Mouse (Mus musculus) neural tube, embryonic 13.5 days (tissue): ENCODE results near the gene Ccdc169. TPM values are rescaled to one million over a fixed set of nuclear protein-coding genes. Genes with fewer than 3 reads are reported as not detected.
A peak's percentile ranks its signal among the peaks of the same experiment; 100 is the strongest.

Experiments used
- ATAC-seq: fragments of 200-750 bp; cut with Nextera tagmentation; 2 replicates; pipeline ENCODE4 v1.8.0; 2017; ENCODE audit warnings: low read depth, mild to moderate bottlenecking, moderate TSS enrichment, moderate library complexity
- H3K27ac ChIP-seq: fragments of 300-500 bp; sonication (generic); replicated peaks from 2 replicates; pipeline ENCODE4 v1.5.1; 2015; ENCODE audit warnings: moderate library complexity, mild to moderate bottlenecking, inconsistent platforms
- H3K27me3 ChIP-seq: fragments of 300-500 bp; sonication (generic); 2 replicates; pipeline ENCODE4 v1.6.1; 2015; ENCODE audit warnings: mild to moderate bottlenecking, inconsistent platforms
- H3K36me3 ChIP-seq: fragments of 300-500 bp; sonication (generic); 2 replicates; pipeline ENCODE4 v1.6.1; 2015; ENCODE audit warnings: mild to moderate bottlenecking, inconsistent platforms
- H3K4me1 ChIP-seq: fragments of 300-500 bp; sonication (generic); replicated peaks from 2 replicates; pipeline ENCODE4 v1.6.1; 2015; ENCODE audit warnings: inconsistent platforms
- H3K4me2 ChIP-seq: fragments of 300-500 bp; sonication (generic); 2 replicates; pipeline ENCODE4 v1.6.1; 2015; ENCODE audit warnings: inconsistent platforms, mild to moderate bottlenecking, moderate library complexity
- H3K4me3 ChIP-seq: fragments of 300-500 bp; sonication (generic); 2 replicates; pipeline ENCODE4 v1.5.1; 2015; ENCODE audit warnings: mild to moderate bottlenecking, inconsistent platforms
- H3K9ac ChIP-seq: fragments of 300-500 bp; sonication (generic); 2 replicates; pipeline ENCODE4 v1.6.1; 2015; ENCODE audit warnings: moderate library complexity, mild to moderate bottlenecking, inconsistent platforms
- H3K9me3 ChIP-seq: fragments of 300-500 bp; sonication (generic); 2 replicates; pipeline ENCODE4 v1.6.1; 2016; ENCODE audit warnings: inconsistent platforms
- WGBS: fragments of 180-500 bp; shearing (Covaris S2); methylation state at CpG from one replicate; pipeline ENCODE4 v1.1.7; 2015; 5-methylcytosine and 5-hydroxymethylcytosine counted together
- polyA plus RNA-seq: library from polyadenylated mRNA; unstranded; fragments of >200 nt; fragmentation: Nextera tagmentation; extraction: Ambion mirVana; gene quantifications from 2 replicates; pipeline ENCODE4 v1.2.1, GENCODE M21; 2015

Gene Ccdc169
- polyA plus RNA-seq, 1 experiment from 2014 or later, result not detected

DNA sequence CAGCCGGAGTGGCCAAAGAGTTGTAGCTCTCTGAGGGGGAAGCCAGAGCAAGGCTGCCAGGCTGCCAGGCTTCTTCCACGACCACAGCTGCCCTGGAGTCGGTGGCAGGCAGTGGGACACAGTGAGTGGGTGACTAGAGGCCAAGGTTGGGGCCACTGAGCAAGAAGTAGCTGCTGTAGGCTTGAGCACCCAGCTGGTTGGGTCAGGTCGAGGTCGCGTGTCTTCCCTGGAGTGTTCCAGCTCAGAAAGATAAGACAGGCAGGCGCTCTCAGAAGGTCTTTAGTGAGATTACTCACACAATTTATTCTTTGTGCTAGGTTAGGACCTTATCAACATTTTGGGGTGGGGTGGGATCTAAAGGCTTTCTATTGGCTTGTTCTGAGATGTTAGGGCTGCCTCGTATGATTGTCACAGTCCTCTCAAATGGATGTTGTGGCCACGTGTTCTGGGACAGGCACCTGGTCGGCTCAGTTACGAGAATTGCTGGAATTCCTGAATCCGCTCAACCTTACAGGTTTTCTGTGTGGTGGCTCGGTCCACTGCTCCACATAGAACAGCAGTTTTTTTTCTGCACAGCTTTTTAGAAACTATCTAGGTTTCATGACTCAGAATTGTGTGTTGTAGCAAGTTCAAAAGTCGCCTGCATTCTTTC is 31.6 kb upstream of the Ccdc169 start:
- no peaks in the 10 kb centered on the region for H3K9me3 ChIP-seq
- H3K27me3 ChIP-seq, result no peaks in the 10 kb centered on the region
- H3K4me1 ChIP-seq, result no peaks in the 10 kb centered on the region
- H3K36me3 ChIP-seq, result no peaks in the 10 kb centered on the region
- H3K4me2 ChIP-seq, result no peak overlapping the region
- H3K27ac ChIP-seq, result no peak overlapping the region
- WGBS, result 89% methylated on average over 14 of the region's 14 CpGs
- ATAC-seq, result no peak
- H3K9ac ChIP-seq, result no peak overlapping the region
- H3K4me3 ChIP-seq, result no peak overlapping the region

DNA sequence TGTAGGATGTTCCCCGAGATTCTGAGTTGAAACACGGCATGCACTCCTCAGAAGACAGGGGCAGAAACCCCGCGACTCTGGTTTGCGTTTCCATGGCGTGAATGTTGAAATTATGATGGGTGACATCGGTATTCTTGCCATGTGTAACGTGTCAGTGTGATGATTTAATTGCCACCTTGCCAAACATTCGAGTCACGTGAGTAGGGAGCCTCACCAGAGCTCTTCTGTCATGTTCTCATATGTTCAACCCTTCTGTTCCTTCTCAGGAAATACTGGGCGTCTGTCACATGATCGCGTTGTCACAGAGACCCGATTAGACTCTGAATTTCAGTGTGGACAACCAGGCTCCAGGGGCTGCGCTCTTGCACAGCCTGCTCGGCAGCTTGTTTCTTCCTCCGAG is 31.1 kb upstream of the Ccdc169 start:
- H3K9ac ChIP-seq, result no peak overlapping the region
- 91% methylated on average over 17 of the region's 17 CpGs for WGBS
- H3K4me3 ChIP-seq, result no peak overlapping the region
- no peak overlapping the region for H3K27ac ChIP-seq
- no peaks in the 10 kb centered on the region for H3K36me3 ChIP-seq
- no peaks in the 10 kb centered on the region for H3K4me1 ChIP-seq
- no peaks in the 10 kb centered on the region for H3K9me3 ChIP-seq
- no peaks in the 10 kb centered on the region for H3K27me3 ChIP-seq
- ATAC-seq, result no peak
- H3K4me2 ChIP-seq, result no peak overlapping the region

DNA sequence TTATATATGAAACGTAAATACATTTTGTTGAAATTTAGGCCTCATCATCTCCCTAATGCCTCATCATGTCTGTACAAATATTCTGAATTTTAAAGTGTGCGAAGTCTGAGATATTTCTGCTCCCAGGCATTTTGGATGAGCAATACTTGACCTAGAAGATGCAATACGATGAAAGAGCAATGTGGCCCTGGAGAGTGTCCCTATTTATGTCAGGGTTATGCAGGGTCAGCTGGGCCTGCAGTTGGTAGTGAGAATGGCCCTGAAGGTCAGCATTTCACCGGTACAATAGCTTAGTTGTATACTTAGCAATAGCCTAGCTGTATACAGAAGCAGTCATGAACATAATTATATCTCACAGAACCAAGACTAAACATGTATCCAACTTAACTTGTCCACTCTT is 28.0 kb upstream of the Ccdc169 start:
- 77% methylated on average over 4 of the region's 4 CpGs for WGBS
- no peak overlapping the region for H3K27ac ChIP-seq
- peaks cover 17% of the 10 kb centered on the region for H3K4me1 ChIP-seq
- no peak overlapping the region for H3K4me3 ChIP-seq
- H3K4me2 ChIP-seq, result no peak overlapping the region
- H3K9ac ChIP-seq, result no peak overlapping the region
- no peaks in the 10 kb centered on the region for H3K27me3 ChIP-seq
- ATAC-seq, result no peak
- no peaks in the 10 kb centered on the region for H3K36me3 ChIP-seq
- H3K9me3 ChIP-seq, result no peaks in the 10 kb centered on the region

DNA sequence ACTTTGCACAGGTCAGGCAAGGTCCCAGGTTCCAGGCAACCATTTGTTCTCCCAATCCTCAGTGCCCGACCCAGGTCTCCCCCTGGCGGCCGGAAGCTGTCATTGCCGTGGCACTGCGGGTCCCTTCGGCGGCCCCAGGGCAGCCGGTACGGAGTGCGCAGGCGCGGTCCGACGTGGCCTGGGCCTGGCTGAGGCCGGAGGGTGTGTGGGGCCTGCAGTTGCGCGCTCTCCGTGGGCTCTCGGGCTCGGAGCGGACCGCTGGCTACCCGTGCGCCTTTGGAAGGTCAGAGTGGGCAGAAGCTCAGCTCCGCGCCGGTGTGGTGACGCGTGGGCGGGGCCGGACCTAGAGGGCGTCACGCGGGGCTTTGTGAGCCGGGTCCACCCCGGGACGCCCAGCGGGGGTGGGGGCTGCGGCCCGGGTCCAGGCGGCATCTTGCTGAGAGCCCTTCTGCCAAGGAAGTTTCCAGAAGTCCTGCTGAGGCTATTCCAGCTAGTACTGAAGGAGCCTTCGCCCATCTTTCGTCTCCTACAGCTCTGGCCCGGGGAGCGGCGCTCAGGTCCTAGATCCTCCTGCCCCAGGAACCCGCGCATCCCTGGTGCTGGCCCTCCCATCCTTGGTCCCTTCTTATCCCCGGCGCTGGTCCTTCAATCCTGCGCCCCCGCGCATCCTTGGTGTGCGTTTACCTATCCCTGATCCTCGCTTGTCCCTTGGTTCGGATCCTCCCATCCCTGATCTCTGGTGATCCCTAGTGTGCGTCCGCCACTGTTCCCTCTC is 25.0 kb upstream of the Ccdc169 start, which contains the start of gene Spg20:
Gene Spg20, plus strand, starts transcription at position 174 of the 775 bp plus-strand sequence.
- peak; percentile 97 for ATAC-seq
- H3K36me3 ChIP-seq, result peaks cover 7% of the 10 kb centered on the region
- WGBS, result under 1% methylated on average over 58 of the region's 58 CpGs
- peak within 1 kb of the TSS; percentile 92 for H3K4me3 ChIP-seq
- H3K4me2 ChIP-seq, result peak within 1 kb of the TSS; percentile 81
- H3K27me3 ChIP-seq, result no peaks in the 10 kb centered on the region
- peak within 1 kb of the TSS; percentile 97 for H3K9ac ChIP-seq
- no peaks in the 10 kb centered on the region for H3K9me3 ChIP-seq
- H3K27ac ChIP-seq, result peak within 1 kb of the TSS; percentile 91
- peaks cover 25% of the 10 kb centered on the region for H3K4me1 ChIP-seq

DNA sequence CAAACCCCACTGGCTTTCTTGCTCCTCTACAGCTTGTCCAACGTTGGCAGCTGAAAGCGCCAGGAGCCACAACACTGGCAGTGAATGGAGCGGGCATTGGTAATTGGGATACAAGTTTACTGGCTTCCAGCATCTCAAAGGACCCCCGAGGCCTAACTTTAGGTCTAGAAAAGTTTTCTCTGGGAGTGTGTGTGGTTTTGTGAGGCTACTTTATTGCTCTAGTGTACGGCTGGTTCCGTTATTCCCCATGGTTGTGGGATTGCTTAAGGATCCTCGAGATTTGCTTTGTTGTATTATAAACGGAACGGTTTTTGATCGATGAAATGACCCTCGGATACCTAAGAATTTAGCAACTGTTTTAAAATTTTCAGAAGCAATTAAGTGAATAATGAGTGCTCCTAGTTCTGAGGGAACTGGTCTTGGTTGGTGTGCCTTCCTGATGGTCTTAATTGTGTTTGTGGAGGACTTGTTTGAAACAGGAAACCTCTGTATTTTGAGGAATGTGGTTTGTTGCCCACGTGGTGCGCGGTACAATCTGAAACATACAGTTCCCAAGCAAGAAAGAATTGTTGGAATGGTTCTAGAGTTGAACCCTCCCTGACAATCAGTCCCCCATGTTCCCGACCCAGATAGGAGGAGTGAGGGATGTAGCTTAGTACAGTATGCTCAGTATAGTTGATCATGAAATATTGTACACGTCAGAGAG is 24.3 kb upstream of the Ccdc169 start:
- WGBS, result 42% methylated on average over 16 of the region's 16 CpGs
- ATAC-seq, result no peak
- Histone ChIP-seq H3K27ac (peak overlapping the region; percentile 91), H3K9me3 (no peaks in the 10 kb centered on the region), H3K9ac (peak overlapping the region; percentile 97), H3K4me3 (peak overlapping the region; percentile 92), H3K4me1 (peaks cover 25% of the 10 kb centered on the region), H3K4me2 (peak overlapping the region; percentile 81), H3K36me3 (peaks cover 14% of the 10 kb centered on the region), H3K27me3 (no peaks in the 10 kb centered on the region)

DNA sequence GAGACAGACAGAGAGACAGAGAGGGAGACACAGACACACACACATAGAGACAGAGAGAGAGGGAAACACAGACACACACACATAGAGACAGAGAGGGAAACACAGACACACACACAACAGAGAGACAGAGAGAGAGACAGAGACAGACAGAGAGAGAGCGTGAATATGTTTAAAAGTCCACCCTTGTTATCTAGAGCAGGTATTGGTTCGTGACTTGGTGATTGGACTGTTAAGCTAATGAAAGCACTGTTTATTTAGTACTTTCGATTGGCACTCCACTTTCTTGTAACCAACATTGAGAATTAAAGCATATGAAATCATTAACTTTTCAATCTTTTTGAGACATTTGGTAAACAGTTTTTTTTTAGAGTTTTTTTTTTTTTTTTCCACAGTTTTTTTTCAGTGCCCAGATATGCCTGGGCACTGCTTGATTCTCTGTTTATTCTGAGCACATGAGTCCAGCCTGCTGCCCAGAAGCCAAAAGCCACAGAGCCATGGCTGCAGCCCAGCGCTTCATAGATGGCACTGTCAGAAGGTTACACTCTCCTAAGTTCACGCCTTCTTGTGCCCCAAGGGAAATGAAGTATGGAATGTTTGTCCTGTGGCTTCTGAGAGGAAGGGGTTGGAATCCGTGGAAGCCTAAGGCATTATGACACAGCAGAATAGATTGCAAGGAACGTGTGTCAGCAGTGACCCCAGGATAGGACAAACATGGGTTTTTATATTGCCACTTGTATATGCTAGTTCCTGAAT is 22.6 kb upstream of the Ccdc169 start:
- H3K4me1 ChIP-seq, result peaks cover 25% of the 10 kb centered on the region
- H3K36me3 ChIP-seq, result peaks cover 30% of the 10 kb centered on the region
- no peak for ATAC-seq
- H3K4me3 ChIP-seq, result no peak overlapping the region
- H3K9ac ChIP-seq, result no peak overlapping the region
- 72% methylated on average over 7 of the region's 7 CpGs for WGBS
- no peak overlapping the region for H3K27ac ChIP-seq
- H3K27me3 ChIP-seq, result no peaks in the 10 kb centered on the region
- no peak overlapping the region for H3K4me2 ChIP-seq
- H3K9me3 ChIP-seq, result no peaks in the 10 kb centered on the region

DNA sequence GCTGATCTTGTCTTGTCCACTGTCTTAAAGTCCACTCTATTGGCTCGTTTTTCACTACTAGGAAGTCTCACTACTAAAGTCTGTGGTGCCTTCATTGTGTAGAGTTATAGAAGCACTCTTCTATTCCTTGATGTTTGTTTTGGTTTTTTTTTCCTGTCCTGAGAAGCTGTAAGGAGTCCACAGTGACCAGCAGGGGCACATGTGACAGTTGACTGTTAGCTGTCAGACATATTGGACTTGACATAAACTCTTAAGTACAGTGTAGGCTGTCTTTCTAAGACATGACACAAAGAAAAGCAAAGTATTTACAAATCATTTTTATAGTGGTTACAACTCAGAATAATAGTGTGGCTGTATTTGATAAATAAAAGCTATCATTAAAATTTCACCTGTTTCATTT is 22.1 kb upstream of the Ccdc169 start:
- peaks cover 25% of the 10 kb centered on the region for H3K4me1 ChIP-seq
- peaks cover 33% of the 10 kb centered on the region for H3K36me3 ChIP-seq
- no peak overlapping the region for H3K27ac ChIP-seq
- no peaks in the 10 kb centered on the region for H3K9me3 ChIP-seq
- H3K9ac ChIP-seq, result no peak overlapping the region
- no peak overlapping the region for H3K4me2 ChIP-seq
- H3K27me3 ChIP-seq, result no peaks in the 10 kb centered on the region
- ATAC-seq, result no peak
- H3K4me3 ChIP-seq, result no peak overlapping the region
- 59% methylated on average over 1 of the region's 1 CpGs for WGBS

DNA sequence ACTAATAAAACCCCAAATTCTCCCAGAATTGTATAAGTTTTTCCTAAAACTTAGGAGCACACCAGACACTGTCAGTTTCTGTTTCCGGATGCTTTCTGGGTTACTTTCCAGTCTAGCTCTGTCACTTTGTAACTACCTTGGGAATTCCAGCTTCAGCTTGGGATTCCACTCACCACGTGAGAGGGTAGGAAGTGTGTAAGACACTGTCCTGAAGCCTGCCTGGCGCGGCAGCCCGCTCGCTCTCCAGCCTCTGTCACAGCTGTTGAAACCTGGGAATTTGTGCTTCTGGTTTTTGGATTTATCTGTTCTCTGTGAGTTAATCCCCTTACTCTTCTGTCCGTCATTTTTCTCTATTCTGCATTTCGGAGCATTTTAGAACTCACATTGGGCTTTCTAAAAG is 21.1 kb upstream of the Ccdc169 start:
- WGBS, result 89% methylated on average over 8 of the region's 8 CpGs
- ATAC-seq, result no peak
- peaks cover 42% of the 10 kb centered on the region for H3K36me3 ChIP-seq
- H3K27ac ChIP-seq, result no peak overlapping the region
- H3K9me3 ChIP-seq, result no peaks in the 10 kb centered on the region
- no peak overlapping the region for H3K4me2 ChIP-seq
- H3K4me1 ChIP-seq, result peaks cover 25% of the 10 kb centered on the region
- H3K9ac ChIP-seq, result no peak overlapping the region
- H3K4me3 ChIP-seq, result no peak overlapping the region
- H3K27me3 ChIP-seq, result no peaks in the 10 kb centered on the region

DNA sequence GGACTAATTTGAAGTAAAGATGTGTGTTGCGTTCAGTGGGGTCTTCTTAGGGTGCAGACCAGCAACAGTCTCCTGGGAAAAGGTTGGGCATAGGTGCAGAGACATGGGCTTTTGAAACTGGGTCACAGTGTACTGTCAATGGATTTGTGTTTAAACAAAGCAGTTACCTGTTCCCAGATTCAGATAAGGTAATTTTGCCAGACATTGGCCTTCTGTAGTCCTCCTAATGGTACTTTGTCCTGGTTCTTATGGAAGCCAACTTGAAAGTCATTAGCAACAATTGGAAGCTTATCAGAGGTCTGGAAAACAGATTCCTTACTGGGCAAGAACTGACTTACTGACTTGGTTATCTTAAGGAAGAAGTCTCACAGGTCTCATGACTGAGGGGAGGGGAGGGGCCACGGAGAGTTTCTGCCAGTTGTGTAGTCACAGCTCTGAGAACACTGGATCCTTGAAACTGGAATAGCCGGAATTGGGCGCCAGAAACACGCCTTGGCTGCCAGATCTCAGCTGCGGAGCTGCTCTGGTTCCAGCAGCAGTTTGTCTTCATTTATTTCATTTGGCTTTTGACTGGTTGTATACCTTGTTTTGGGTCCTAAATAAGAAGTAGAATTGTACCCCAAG is 17.8 kb upstream of the Ccdc169 start:
- 92% methylated on average over 6 of the region's 6 CpGs for WGBS
- ATAC-seq, result no peak
- Histone ChIP-seq H3K27me3 (no peaks in the 10 kb centered on the region), H3K4me1 (peaks cover 6% of the 10 kb centered on the region; the same call in 1 of the 2 replicates), H3K9me3 (no peaks in the 10 kb centered on the region), H3K36me3 (peaks cover 72% of the 10 kb centered on the region), H3K27ac (no peak overlapping the region), H3K9ac (no peak overlapping the region), H3K4me2 (no peak overlapping the region), H3K4me3 (no peak overlapping the region)

DNA sequence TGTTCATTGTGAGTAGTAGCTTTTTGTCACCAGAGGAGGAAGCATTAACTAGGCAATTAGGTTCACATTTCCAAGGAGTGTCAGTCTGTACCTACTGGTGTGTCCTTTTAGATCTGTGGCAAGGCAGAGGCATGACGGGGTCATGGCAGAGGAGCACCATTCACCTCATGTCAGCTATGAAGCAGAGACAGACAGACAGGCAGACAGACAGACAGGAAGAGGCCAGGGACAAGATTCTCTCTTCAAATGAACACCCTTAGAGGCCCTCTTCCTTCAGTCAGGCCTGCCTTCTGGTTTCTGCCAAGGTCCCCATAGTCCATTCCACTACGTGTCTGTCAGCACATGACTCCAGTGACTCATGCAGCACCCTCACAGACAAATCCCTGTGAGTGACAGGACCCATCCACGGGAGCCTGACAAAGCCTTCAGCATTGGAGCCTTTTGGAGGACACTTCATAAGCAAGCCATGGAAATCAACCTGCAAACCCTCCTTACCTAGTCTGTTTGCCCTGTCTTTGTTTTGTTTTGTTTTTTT is 14.7 kb upstream of the Ccdc169 start:
- WGBS, result 90% methylated on average over 3 of the region's 3 CpGs
- H3K36me3 ChIP-seq, result peaks cover 91% of the 10 kb centered on the region
- no peak for ATAC-seq

DNA sequence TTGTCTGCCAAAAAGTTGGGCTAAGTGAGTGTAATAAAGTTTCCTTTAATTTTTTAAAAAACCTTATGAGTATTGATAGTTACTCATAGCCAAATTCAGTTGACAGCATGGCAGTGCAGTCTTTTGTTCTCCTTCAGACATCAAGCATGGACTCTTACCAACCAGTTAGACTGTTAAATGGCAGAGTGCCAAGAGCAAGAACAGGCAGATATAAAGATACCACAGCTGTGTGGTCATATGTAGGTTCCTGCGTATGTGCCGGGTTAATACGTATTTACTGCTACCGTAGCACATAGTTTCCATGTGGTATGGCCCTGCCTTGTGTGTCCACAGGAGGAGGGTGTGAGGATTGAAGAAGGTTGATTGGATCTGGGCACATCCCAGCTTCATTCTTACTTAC is 14.1 kb upstream of the Ccdc169 start:
- 94% methylated on average over 4 of the region's 4 CpGs for WGBS
- H3K4me3 ChIP-seq, result no peak overlapping the region
- H3K27me3 ChIP-seq, result no peaks in the 10 kb centered on the region
- peaks cover 91% of the 10 kb centered on the region for H3K36me3 ChIP-seq
- no peak overlapping the region for H3K9ac ChIP-seq
- H3K27ac ChIP-seq, result no peak overlapping the region
- no peaks in the 10 kb centered on the region for H3K4me1 ChIP-seq
- H3K9me3 ChIP-seq, result no peaks in the 10 kb centered on the region
- no peak for ATAC-seq
- no peak overlapping the region for H3K4me2 ChIP-seq

More for the DNA sequence above, 14.7 kb upstream of the Ccdc169 start:
- Histone ChIP-seq H3K9me3 (no peaks in the 10 kb centered on the region), H3K4me3 (no peak overlapping the region), H3K9ac (no peak overlapping the region), H3K27me3 (no peaks in the 10 kb centered on the region), H3K4me2 (no peak overlapping the region), H3K4me1 (no peaks in the 10 kb centered on the region), H3K27ac (no peak overlapping the region)
